Mouse (Mus musculus) gonadal fat pad, adult 2 months (tissue): ENCODE results near the gene Heatr1. TPM values are rescaled to one million over a fixed set of nuclear protein-coding genes. Genes with fewer than 3 reads are reported as not detected.
"Not testable (repeated sequence)": the region's sequence is repeated elsewhere in the genome, so short reads cannot be mapped to it uniquely, and the experiment has no call there.

ENCODE experiments used
- DNase-seq: peaks from one replicate; pipeline ENCODE4 v3.0.0-alpha.2; 2012; ENCODE audit warnings: low read depth
- polyA plus RNA-seq: library from polyadenylated mRNA; depleted of rRNA; stranded (reverse); fragments of >200 nt; gene quantifications from 2 replicates; pipeline ENCODE4 v1.2.3, GENCODE M21; 2012; rRNA removed

Heatr1 gene
- polyA plus RNA-seq, 1 experiment: 22.6 TPM

GRCm38 (mm10) chr13:12454686-12455390, 60.0 kb downstream of the Heatr1 start:
- DNase-seq: no peak

- no peak for DNase-seq
Observed at GRCm38 (mm10) chr13:12456711-12457110, 61.9 kb downstream of the Heatr1 start.

GRCm38 (mm10) chr13:12460443-12460842, 65.6 kb downstream of the Heatr1 start:
- no peak for DNase-seq

GRCm38 (mm10) chr13:12460881-12461729, 66.3 kb downstream of the Heatr1 start:
- DNase-seq: no peak

GRCm38 (mm10) chr13:12461730-12462119, 66.9 kb downstream of the Heatr1 start:
- no peak for DNase-seq

GRCm38 (mm10) chr13:12462623-12463022, 67.8 kb downstream of the Heatr1 start:
- no peak for DNase-seq

DNA sequence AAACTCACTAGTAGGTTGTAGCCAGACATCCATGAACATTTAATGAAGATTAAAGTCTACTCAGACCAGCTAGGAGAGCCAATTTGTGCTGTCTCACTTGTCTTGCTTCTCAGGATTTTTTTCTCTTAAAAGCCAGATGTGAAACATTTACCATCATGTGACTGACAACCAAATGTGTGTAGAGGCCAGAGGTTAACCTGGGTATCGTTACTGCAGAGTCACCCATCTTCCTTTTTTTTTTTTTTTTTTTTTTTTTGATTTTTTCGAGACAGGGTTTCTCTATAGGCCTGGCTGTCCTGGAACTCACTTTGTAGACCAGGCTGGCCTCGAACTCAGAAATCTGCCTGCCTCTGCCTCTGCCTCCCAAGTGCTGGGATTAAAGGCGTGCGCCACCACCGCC, 69.3 kb downstream of the Heatr1 start:
- DNase-seq: not testable (repeated sequence)

DNA sequence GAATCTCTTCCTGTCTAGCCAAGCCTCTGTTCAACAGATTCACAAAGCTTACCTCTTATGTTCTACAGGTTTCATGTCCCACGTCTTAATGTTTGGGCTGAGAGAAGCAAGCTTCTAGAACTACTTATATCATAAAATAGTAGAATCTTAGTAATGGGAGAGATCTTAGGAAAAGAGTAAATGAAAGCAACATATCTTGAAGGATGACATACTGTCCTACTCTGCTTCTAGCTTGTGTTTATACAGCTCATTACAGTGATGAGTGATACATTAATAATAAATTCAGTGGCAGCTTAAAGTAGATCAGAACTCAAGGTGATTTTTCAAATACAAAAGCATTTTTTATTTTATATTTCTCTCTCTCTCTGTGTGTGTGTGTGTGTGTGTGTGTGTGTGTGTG, 70.0 kb downstream of the Heatr1 start, which contains the start of gene Lgals8:
Gene Lgals8 (minus strand): TSS at position 101 of the 400 bp plus-strand sequence.
- DNase-seq: no peak

DNA sequence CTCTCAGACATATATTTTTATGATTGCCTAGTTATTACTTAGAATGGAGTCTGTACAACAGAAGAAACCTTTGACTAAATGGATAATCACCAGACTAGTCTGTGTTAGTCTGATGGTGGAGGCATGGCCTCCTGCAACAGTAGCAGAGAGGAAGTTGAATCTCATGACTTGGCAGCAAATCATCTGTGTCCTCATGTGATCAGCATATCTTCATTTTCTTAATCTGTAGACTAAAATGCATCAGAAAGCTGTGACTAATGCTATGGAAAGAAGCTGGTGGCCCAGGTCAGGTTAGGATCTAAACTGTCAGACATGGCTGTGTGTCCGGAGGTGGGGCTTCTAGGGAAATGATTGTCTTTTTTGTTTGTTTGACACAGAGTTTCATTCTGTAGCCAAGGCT, 73.7 kb downstream of the Heatr1 start:
- DNase-seq: no peak

- no peak for DNase-seq
Observed at GRCm38 (mm10) chr13:12473724-12474378, 79.0 kb downstream of the Heatr1 start.

DNA sequence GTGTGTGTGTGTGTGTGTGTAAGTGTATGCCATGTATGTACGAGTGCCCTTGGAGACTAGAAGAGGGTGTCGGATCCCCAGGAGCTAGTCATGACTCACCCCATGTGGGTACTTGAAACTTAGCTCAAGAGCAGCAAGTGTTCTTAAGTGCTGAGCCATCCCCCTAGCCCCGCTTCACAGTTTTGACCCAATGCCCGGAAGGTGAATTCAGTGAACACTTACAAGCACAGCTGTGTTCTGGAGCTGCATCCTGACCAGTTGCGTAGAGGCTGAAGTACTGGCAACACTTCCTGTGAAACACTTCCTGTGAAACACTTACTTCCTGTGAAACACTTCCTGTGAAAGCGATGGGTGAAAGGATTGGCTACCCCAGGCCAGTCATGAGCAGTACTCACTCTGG, 80.4 kb downstream of the Heatr1 start:
- DNase-seq: no peak

- DNase-seq: no peak
Observed at GRCm38 (mm10) chr13:12476886-12477285, 82.1 kb downstream of the Heatr1 start.

DNA sequence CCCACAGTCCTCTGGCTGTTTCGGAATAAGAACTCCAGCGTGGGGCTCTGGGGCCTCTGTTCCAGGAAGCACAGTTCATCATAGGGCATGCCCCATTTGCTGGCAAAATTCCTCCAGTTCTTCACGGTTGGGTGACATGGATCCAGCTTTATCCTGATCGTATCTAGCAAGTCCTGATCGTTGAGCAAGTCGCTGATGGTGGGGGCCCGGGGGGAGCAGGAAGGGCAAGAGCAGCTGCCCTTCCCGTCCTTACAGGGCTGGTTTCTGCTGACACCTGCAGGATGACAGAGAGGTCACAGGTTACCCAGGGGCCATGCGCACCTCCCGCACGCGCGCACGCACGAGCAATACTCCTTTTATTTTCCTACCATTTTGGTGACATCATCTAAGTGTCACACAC, 83.5 kb downstream of the Heatr1 start:
- no peak for DNase-seq

- no peak for DNase-seq
Observed at GRCm38 (mm10) chr13:12479802-12480201, 85.0 kb downstream of the Heatr1 start.

DNA sequence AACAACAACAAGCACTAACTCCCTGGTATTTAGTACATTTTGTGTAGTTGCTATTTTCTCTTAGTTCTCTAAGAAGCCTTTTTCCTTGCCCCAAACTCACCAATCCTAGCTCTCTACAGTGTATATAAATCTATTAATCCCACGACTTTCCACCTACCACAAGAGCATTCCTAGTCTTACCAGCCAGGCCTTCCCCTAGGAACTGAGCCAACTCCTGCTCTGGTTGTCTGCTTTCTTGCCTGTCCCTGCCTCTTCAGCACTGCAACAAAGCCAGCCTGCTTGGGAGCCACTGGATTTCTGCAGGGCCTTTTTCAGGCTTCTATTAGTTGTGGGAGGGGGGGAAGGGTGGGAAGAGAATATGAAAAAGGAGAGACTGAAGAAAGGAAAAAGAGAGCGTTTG, 90.4 kb downstream of the Heatr1 start:
- no peak for DNase-seq

- DNase-seq: peak; percentile 91
Observed at GRCm38 (mm10) chr13:12485640-12486039, 90.8 kb downstream of the Heatr1 start.

Other genes with a start within 250 kb of the Heatr1 start
- 9.5 and 10.2 TPM in 2 replicates for gene Mtr, start 136.9 kb upstream of the Heatr1 start, polyA plus RNA-seq
- 0.62 and 1.5 TPM in 2 replicates for gene Actn2, start 54.3 kb upstream of the Heatr1 start, polyA plus RNA-seq
- gene Lgals8, start 69.9 kb downstream of the Heatr1 start, polyA plus RNA-seq: 34.0 and 40.1 TPM in 2 replicates
- gene Edaradd, start 125.4 kb downstream of the Heatr1 start, polyA plus RNA-seq: 1.5 and 1.9 TPM in 2 replicates
- gene Ero1lb, start 170.8 kb downstream of the Heatr1 start, polyA plus RNA-seq: 5.5 and 10.5 TPM in 2 replicates